Mouse (Mus musculus) liver, embryonic 14.5 days (tissue): ENCODE measurements around the gene Wnt3a. TPM values are rescaled to one million over a fixed set of nuclear protein-coding genes. Genes with fewer than 3 reads are reported as not detected.

ENCODE experiments used
- ATAC-seq: fragments of 200-750 bp; cut with Nextera tagmentation; 2 replicates; pipeline ENCODE4 v1.8.0; 2017; ENCODE audit warnings: moderate number of reproducible peaks, mild to moderate bottlenecking, moderate library complexity; ENCODE audit not compliant: insufficient read depth
- DNase-seq, 3 experiments: peaks; one replicate each; pipeline ENCODE4 v3.0.0-alpha.2; 2012 to 2013; ENCODE audit warnings: low read depth in 3 of 3, low spot score in 3 of 3
- H3K27ac ChIP-seq: fragments of 300-500 bp; sonication (generic); 2 replicates; pipeline ENCODE4 v1.5.1; 2014; ENCODE audit warnings: moderate library complexity, mild to moderate bottlenecking, control low read depth, inconsistent platforms
- H3K27me3 ChIP-seq: fragments of 300-500 bp; sonication (generic); 2 replicates; pipeline ENCODE4 v1.6.1; 2014; ENCODE audit warnings: mild to moderate bottlenecking, low read length, moderate library complexity; ENCODE audit not compliant: control insufficient read depth, insufficient read depth
- H3K36me3 ChIP-seq: fragments of 300-500 bp; sonication (generic); replicated peaks from 2 replicates; pipeline ENCODE4 v1.6.1; 2014; ENCODE audit warnings: low read depth; ENCODE audit not compliant: control insufficient read depth, insufficient read depth
- H3K4me1 ChIP-seq, 2 experiments: fragments of 200-500 bp in 1 of 2; fragments of 300-500 bp in 1 of 2; sonication (generic) in 1 of 2; replicated peaks; 2 replicates each; pipeline ENCODE4 v1.6.1; 2012 to 2014; ENCODE audit warnings: antibody characterized with exemption in 1 of 2, inconsistent platforms in 1 of 2, low read length in 1 of 2; ENCODE audit not compliant: control insufficient read depth in 2 of 2, insufficient read depth in 2 of 2
- H3K4me2 ChIP-seq: fragments of 300-500 bp; sonication (generic); 2 replicates; pipeline ENCODE4 v1.6.1; 2014; ENCODE audit warnings: low read depth, mild to moderate bottlenecking, control low read depth, moderate library complexity
- H3K4me3 ChIP-seq, 2 experiments: fragments of 200-500 bp in 1 of 2; fragments of 300-500 bp in 1 of 2; sonication (generic) in 1 of 2; 2 replicates each; pipeline ENCODE4 v1.5.1; 2012 to 2014; ENCODE audit warnings: low read depth in 2 of 2, low read length in 2 of 2, mild to moderate bottlenecking in 2 of 2, control low read depth in 1 of 2, inconsistent platforms in 1 of 2, moderate library complexity in 1 of 2; ENCODE audit not compliant: insufficient read depth in 1 of 2
- H3K9ac ChIP-seq: fragments of 300-500 bp; sonication (generic); replicated peaks from 2 replicates; pipeline ENCODE4 v1.6.1; 2014; ENCODE audit warnings: mild to moderate bottlenecking, control low read depth, moderate library complexity
- H3K9me3 ChIP-seq: fragments of 300-500 bp; sonication (generic); 2 replicates; pipeline ENCODE4 v1.6.1; 2016; ENCODE audit warnings: low read length, mixed read lengths; ENCODE audit not compliant: control insufficient read depth
- CTCF ChIP-seq: IDR thresholded peaks from 2 replicates; pipeline ENCODE4 v1.5.1; 2016; ENCODE audit warnings: antibody characterized with exemption, low read depth, control low read depth
- EP300 ChIP-seq: IDR thresholded peaks from 2 replicates; pipeline ENCODE4 v1.6.1; 2016; ENCODE audit warnings: antibody characterized with exemption, low read depth
- WGBS: fragments of 180-500 bp; shearing (Covaris S2); extraction: QIAGEN DNeasy Blood & Tissue Kit; methylation state at CpG from one replicate; pipeline ENCODE4 v1.1.7; 2014; ENCODE audit not compliant: insufficient replicate concordance; 5-methylcytosine and 5-hydroxymethylcytosine counted together
- polyA plus RNA-seq, 2 experiments: library from polyadenylated mRNA; depleted of rRNA in 1 of 2; stranded (reverse) in 1 of 2; unstranded in 1 of 2; fragments of >200 nt; fragmentation: Nextera tagmentation in 1 of 2; extraction: Ambion mirVana in 1 of 2; gene quantifications; 2 replicates each; pipeline versions ENCODE4 v1.2.1 to v1.2.3; 2012 to 2014

The Wnt3a gene
- polyA plus RNA-seq, 2 experiments = 0.01 TPM; not detected in 1

DNA sequence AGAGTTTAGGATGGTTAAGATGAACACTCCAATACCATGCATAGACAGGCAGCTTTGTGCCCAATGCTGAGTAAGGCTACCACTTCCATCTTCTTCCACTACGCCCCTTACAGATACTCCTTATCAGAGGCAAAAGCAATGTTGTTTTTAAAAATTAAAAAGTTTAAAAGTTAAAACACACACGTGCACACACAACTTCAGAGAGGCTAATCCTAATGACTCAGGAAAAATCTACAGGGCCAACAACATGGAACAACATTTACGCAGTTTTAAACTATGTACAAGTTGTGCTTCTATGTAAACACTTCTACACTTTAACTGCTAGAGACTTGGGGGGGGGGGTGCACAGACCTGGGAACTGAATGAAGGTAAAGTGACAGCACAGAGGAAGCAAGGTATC lies 66.5 kb downstream of the Wnt3a start:
- no peak for ATAC-seq
- Histone ChIP-seq H3K9ac (no peak overlapping the region), H3K4me1 (peaks cover 37 to 53% of the 10 kb centered on the region in 2 experiments), H3K9me3 (no peaks in the 10 kb centered on the region), H3K4me2 (peak overlapping the region; percentile 14; the same call in 1 of the 2 replicates), H3K27ac (no peak overlapping the region), H3K4me3 (no peak overlapping the region), H3K36me3 (peaks cover 16% of the 10 kb centered on the region), H3K27me3 (no peaks in the 10 kb centered on the region)
- no peak for DNase-seq
- WGBS = 61% methylated on average over 3 of the region's 3 CpGs
- no peak for TF ChIP-seq EP300
- no peak for TF ChIP-seq CTCF

DNA sequence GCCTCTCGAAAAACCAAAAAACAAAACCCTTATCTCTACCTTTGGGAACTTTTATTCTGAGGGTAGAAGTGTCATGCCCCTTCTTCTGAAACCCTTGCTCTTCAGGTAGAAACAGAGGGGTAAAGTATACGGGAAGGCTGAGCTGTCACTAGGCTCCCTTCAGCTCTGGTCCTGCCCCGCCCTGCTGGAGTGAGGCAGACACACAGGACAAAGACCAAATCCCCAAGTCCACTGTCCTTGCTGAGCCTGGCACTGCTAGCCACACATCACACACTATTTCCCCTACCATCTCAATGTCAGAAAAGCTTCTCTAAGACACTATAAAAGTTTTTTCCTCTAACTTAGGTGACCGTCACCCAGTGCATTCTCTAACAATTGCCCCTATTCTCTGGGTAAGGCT lies 68.2 kb downstream of the Wnt3a start:
- Histone ChIP-seq H3K4me3 (no peak overlapping the region), H3K4me1 (peaks cover 34 to 52% of the 10 kb centered on the region in 2 experiments), H3K36me3 (peaks cover 30% of the 10 kb centered on the region), H3K9me3 (no peaks in the 10 kb centered on the region), H3K4me2 (no peak overlapping the region), H3K27ac (no peak overlapping the region), H3K9ac (no peak overlapping the region), H3K27me3 (no peaks in the 10 kb centered on the region)
- no peak for ATAC-seq
- no peak for TF ChIP-seq CTCF
- TF ChIP-seq EP300 = no peak
- no peak for DNase-seq
- WGBS = 66% methylated on average over 4 of the region's 4 CpGs

DNA sequence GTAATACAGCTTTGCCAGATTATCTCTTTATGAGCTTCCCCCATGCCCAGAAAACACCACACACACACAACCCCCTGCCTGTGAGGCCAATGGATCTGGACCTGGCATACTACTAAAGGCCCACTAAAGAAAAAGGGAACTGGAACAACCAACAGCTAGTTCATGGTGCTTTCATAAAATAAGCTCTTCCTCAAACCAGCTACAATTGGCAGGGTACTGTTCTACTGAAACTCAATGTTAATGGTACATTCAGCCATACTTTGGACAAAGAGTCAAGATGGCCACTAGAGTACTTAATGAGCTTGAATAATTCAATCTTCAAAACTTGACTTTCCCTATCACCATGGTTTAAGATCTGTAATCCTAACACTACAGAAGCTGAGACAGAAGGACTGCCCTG lies 68.9 kb downstream of the Wnt3a start:
- Histone ChIP-seq H3K27me3 (no peaks in the 10 kb centered on the region), H3K36me3 (peaks cover 30% of the 10 kb centered on the region)

DNA sequence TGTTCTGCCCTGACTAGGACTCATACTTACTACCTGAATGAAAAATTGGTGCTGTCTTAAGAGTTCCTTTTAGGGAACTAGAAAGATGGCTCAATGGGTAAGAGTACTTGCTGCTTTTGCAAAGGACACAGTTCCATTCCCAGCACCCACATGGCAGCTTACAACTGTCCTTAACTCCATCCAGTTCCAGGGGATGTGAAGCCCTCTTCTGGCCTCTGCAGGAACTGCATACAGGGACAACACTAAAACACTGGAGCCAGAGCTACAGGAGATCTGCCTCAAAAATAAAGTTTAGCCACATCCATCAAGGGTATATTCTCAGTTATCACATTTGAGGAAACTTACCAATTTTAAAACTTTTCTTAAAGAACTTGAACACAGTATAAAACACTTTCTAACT lies 71.5 kb downstream of the Wnt3a start:
- TF ChIP-seq EP300 (no peak), CTCF (peak; percentile 82)
- ATAC-seq (no peak), DNase-seq (no peak)
- H3K9me3 ChIP-seq = no peaks in the 10 kb centered on the region
- H3K9ac ChIP-seq = no peak overlapping the region
- H3K4me2 ChIP-seq = no peak overlapping the region
- H3K4me3 ChIP-seq = no peak overlapping the region
- H3K4me1 ChIP-seq = peaks cover 13 to 37% of the 10 kb centered on the region in 2 experiments
- H3K36me3 ChIP-seq = peaks cover 39% of the 10 kb centered on the region
- no peak overlapping the region for H3K27ac ChIP-seq
- no peaks in the 10 kb centered on the region for H3K27me3 ChIP-seq

More for the DNA sequence above, 68.9 kb downstream of the Wnt3a start:
- no peak overlapping the region for H3K4me3 ChIP-seq
- peaks cover 33 to 53% of the 10 kb centered on the region in 2 experiments for H3K4me1 ChIP-seq
- no peak overlapping the region for H3K4me2 ChIP-seq
- no peaks in the 10 kb centered on the region for H3K9me3 ChIP-seq
- no peak overlapping the region for H3K9ac ChIP-seq
- DNase-seq (no peak), ATAC-seq (no peak)
- no peak overlapping the region for H3K27ac ChIP-seq
- TF ChIP-seq CTCF (no peak), EP300 (no peak)

DNA sequence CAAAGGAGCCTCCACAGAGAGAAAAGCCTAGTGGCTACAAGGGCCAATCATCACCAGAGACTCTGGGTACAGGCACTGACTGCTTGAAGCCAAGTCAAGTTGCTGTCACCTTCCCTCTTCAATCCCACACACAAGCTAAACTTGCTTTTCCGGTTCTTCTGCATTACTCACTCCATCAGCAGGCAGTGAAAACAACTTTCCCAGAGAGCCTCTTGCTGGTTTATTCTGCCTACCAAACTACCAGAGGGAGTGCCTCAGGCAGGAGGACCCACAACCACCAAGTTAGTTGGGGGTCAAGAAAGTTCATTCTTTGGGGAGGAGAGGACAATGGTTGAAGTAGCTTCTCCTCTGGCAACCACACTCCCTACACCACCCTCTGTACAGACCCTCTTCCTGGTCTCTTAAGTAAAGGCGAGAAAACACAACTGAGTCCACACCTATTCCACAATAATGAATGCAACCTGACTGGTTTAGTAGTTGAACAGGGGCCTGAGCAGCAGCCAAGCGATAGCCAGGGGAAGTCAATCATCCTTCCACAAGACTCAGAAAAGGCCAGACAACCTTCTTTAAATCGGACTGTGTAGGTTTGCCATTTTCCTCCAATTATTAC lies 72.1 kb downstream of the Wnt3a start:
- Histone ChIP-seq H3K4me1 (peaks cover 7 to 32% of the 10 kb centered on the region in 2 experiments), H3K4me2 (no peak overlapping the region), H3K9me3 (no peaks in the 10 kb centered on the region), H3K27me3 (no peaks in the 10 kb centered on the region), H3K4me3 (no peak overlapping the region), H3K9ac (no peak overlapping the region), H3K27ac (no peak overlapping the region), H3K36me3 (peaks cover 37% of the 10 kb centered on the region)
- WGBS = 82% methylated on average over 4 of the region's 4 CpGs
- ATAC-seq (no peak), DNase-seq (no peak)
- TF ChIP-seq CTCF = no peak
- no peak for TF ChIP-seq EP300
